Mouse (Mus musculus) urinary bladder, adult 2 months (tissue): Measurements from ENCODE around the gene Nmral1. TPM values are rescaled to one million over a fixed set of nuclear protein-coding genes. Genes with fewer than 3 reads are reported as not detected.

ENCODE experiments used
- polyA plus RNA-seq: library from polyadenylated mRNA; depleted of rRNA; stranded (reverse); fragments of >200 nt; gene quantifications from 2 replicates; pipeline ENCODE4 v1.2.3, GENCODE M21; 2012; rRNA removed

Gene Nmral1
- polyA plus RNA-seq, 1 experiment: 12.0 TPM

Other genes starting within 250 kb of the Nmral1 start
- gene Srl, start 177.5 kb downstream of the Nmral1 start, polyA plus RNA-seq: 18.8 and 25.7 TPM in 2 replicates
- gene Tfap4, start 159.5 kb downstream of the Nmral1 start, polyA plus RNA-seq: 8.4 and 9.3 TPM in 2 replicates
- gene Glis2, start 124.6 kb downstream of the Nmral1 start, polyA plus RNA-seq: 40.3 and 43.3 TPM in 2 replicates
- 57.5 and 64.8 TPM in 2 replicates for gene Pam16, start 94.4 kb downstream of the Nmral1 start, polyA plus RNA-seq
- 26.6 and 28.5 TPM in 2 replicates for gene Vasn, start 79.4 kb downstream of the Nmral1 start, polyA plus RNA-seq
- 36.6 and 37.9 TPM in 2 replicates for gene Dnaja3, start 79.4 kb downstream of the Nmral1 start, polyA plus RNA-seq
- 32.6 and 33.5 TPM in 2 replicates for gene Coro7, start 39.6 kb downstream of the Nmral1 start, polyA plus RNA-seq
- gene Hmox2, start 7.0 kb upstream of the Nmral1 start, polyA plus RNA-seq: 54.0 and 59.1 TPM in 2 replicates
- gene Cdip1, start 70.9 kb upstream of the Nmral1 start, polyA plus RNA-seq: 41.1 and 51.1 TPM in 2 replicates
- 0.09 TPM in 1 of 2 replicates, not detected in the other for gene 4930562C15Rik, start 116.1 kb upstream of the Nmral1 start, polyA plus RNA-seq
- 21.5 and 41.1 TPM in 2 replicates for gene Ubald1, start 161.0 kb upstream of the Nmral1 start, polyA plus RNA-seq
- gene Mgrn1, start 166.9 kb upstream of the Nmral1 start, polyA plus RNA-seq: 84.0 and 91.8 TPM in 2 replicates
- 59.9 and 64.6 TPM in 2 replicates for gene Nudt16l1, start 219.4 kb upstream of the Nmral1 start, polyA plus RNA-seq
- gene Anks3, start 244.8 kb upstream of the Nmral1 start, polyA plus RNA-seq: 56.9 and 77.5 TPM in 2 replicates